Mouse (Mus musculus) heart, embryonic 12.5 days (tissue): Measurements from ENCODE around the gene Cadm2. TPM values are rescaled to one million over a fixed set of nuclear protein-coding genes. Genes with fewer than 3 reads are reported as not detected.

Experiments used
- ATAC-seq: fragments of 200-750 bp; cut with Nextera tagmentation; 2 replicates; pipeline ENCODE4 v1.8.0; 2017; ENCODE audit warnings: moderate TSS enrichment, moderate library complexity; ENCODE audit not compliant: insufficient number of reproducible peaks, low FRiP score
- H3K27ac ChIP-seq: fragments of 300-500 bp; sonication (generic); 2 replicates; pipeline ENCODE4 v1.5.1; 2016; ENCODE audit warnings: mild to moderate bottlenecking, moderate library complexity; ENCODE audit not compliant: poor library complexity, severe bottlenecking
- H3K27me3 ChIP-seq: fragments of 300-500 bp; sonication (generic); replicated peaks from 2 replicates; pipeline ENCODE4 v1.6.1; 2016; ENCODE audit warnings: mild to moderate bottlenecking, moderate library complexity
- H3K36me3 ChIP-seq: fragments of 300-500 bp; sonication (generic); 2 replicates; pipeline ENCODE4 v1.6.1; 2016; ENCODE audit warnings: mild to moderate bottlenecking, moderate library complexity
- H3K4me1 ChIP-seq: fragments of 300-500 bp; sonication (generic); replicated peaks from 2 replicates; pipeline ENCODE4 v1.6.1; 2016; ENCODE audit warnings: mild to moderate bottlenecking
- H3K4me2 ChIP-seq: fragments of 300-500 bp; sonication (generic); 2 replicates; pipeline ENCODE4 v1.6.1; 2016; ENCODE audit warnings: mild to moderate bottlenecking, moderate library complexity
- H3K4me3 ChIP-seq: fragments of 300-500 bp; sonication (generic); 2 replicates; pipeline ENCODE4 v1.5.1; 2016; ENCODE audit warnings: mild to moderate bottlenecking
- H3K9ac ChIP-seq: fragments of 300-500 bp; sonication (generic); 2 replicates; pipeline ENCODE4 v1.6.1; 2016; ENCODE audit warnings: mild to moderate bottlenecking, moderate library complexity
- H3K9me3 ChIP-seq: fragments of 300-500 bp; sonication (generic); replicated peaks from 2 replicates; pipeline ENCODE4 v1.6.1; 2016; ENCODE audit warnings: mild to moderate bottlenecking, moderate library complexity
- WGBS: fragments of 180-500 bp; shearing (Covaris S2); methylation state at CpG from one replicate; pipeline ENCODE4 v1.1.7; 2016; 5-methylcytosine and 5-hydroxymethylcytosine counted together
- polyA plus RNA-seq: library from polyadenylated mRNA; unstranded; fragments of >200 nt; fragmentation: Nextera tagmentation; extraction: Ambion mirVana; gene quantifications from 2 replicates; pipeline ENCODE4 v1.2.1, GENCODE M21; 2016

The Cadm2 gene
- polyA plus RNA-seq, 1 experiment from 2014 or later, result 0.26 TPM

GRCm38 (mm10) chr16:66851047-66851446 is 769.7 kb downstream of the Cadm2 start:
- no peak overlapping the region for H3K4me2 ChIP-seq
- no peak overlapping the region for H3K9ac ChIP-seq
- ATAC-seq, result no peak
- H3K27ac ChIP-seq, result no peak overlapping the region
- H3K4me3 ChIP-seq, result no peak overlapping the region
- WGBS, result 78% methylated on average over 3 of the region's 3 CpGs
- H3K9me3 ChIP-seq, result no peaks in the 10 kb centered on the region
- H3K27me3 ChIP-seq, result no peaks in the 10 kb centered on the region
- H3K4me1 ChIP-seq, result no peaks in the 10 kb centered on the region
- no peaks in the 10 kb centered on the region for H3K36me3 ChIP-seq

- Histone ChIP-seq H3K4me1 (no peaks in the 10 kb centered on the region), H3K4me3 (no peak overlapping the region), H3K9me3 (no peaks in the 10 kb centered on the region), H3K36me3 (no peaks in the 10 kb centered on the region), H3K27me3 (no peaks in the 10 kb centered on the region), H3K4me2 (no peak overlapping the region), H3K27ac (no peak overlapping the region), H3K9ac (no peak overlapping the region)
- 78% methylated on average over 3 of the region's 3 CpGs for WGBS
- no peak for ATAC-seq
These were observed 795.8 kb downstream of the Cadm2 start for GRCm38 (mm10) chr16:66824866-66825265.

- no peaks in the 10 kb centered on the region for H3K27me3 ChIP-seq
- no peak for ATAC-seq
- H3K9me3 ChIP-seq, result no peaks in the 10 kb centered on the region
- H3K4me3 ChIP-seq, result no peak overlapping the region
- H3K4me1 ChIP-seq, result no peaks in the 10 kb centered on the region
- H3K4me2 ChIP-seq, result no peak overlapping the region
- no peak overlapping the region for H3K27ac ChIP-seq
- H3K9ac ChIP-seq, result no peak overlapping the region
- no peaks in the 10 kb centered on the region for H3K36me3 ChIP-seq
These were observed 809.2 kb downstream of the Cadm2 start for GRCm38 (mm10) chr16:66811495-66811894.

- Histone ChIP-seq H3K9me3 (no peaks in the 10 kb centered on the region), H3K9ac (no peak overlapping the region), H3K4me2 (no peak overlapping the region), H3K4me3 (no peak overlapping the region), H3K27ac (no peak overlapping the region), H3K36me3 (no peaks in the 10 kb centered on the region), H3K4me1 (0 out of 2 replicates have a peak, but pooled peaks cover 4% of the 10 kb centered on the region), H3K27me3 (no peaks in the 10 kb centered on the region)
- no peak for ATAC-seq
- WGBS, result 58% methylated on average over 3 of the region's 3 CpGs
These were observed 822.5 kb downstream of the Cadm2 start for GRCm38 (mm10) chr16:66798204-66798603.

- H3K36me3 ChIP-seq, result no peaks in the 10 kb centered on the region
- H3K9me3 ChIP-seq, result no peaks in the 10 kb centered on the region
- no peak overlapping the region for H3K4me3 ChIP-seq
- H3K4me1 ChIP-seq, result 0 out of 2 replicates have a peak, but pooled peaks cover 4% of the 10 kb centered on the region
- WGBS, result 79% methylated on average over 3 of the region's 3 CpGs
- ATAC-seq, result no peak
- no peak overlapping the region for H3K27ac ChIP-seq
- H3K9ac ChIP-seq, result no peak overlapping the region
- no peak overlapping the region for H3K4me2 ChIP-seq
- H3K27me3 ChIP-seq, result no peaks in the 10 kb centered on the region
These were observed 827.6 kb downstream of the Cadm2 start for GRCm38 (mm10) chr16:66793067-66793466.

GRCm38 (mm10) chr16:66771883-66772282 is 848.8 kb downstream of the Cadm2 start:
- Histone ChIP-seq H3K27ac (no peak overlapping the region), H3K4me1 (no peaks in the 10 kb centered on the region), H3K36me3 (no peaks in the 10 kb centered on the region), H3K9me3 (no peaks in the 10 kb centered on the region), H3K9ac (no peak overlapping the region), H3K4me2 (no peak overlapping the region), H3K4me3 (no peak overlapping the region), H3K27me3 (no peaks in the 10 kb centered on the region)
- no peak for ATAC-seq
- 64% methylated on average over 4 of the region's 4 CpGs for WGBS

- no peaks in the 10 kb centered on the region for H3K36me3 ChIP-seq
- no peak overlapping the region for H3K4me2 ChIP-seq
- H3K9ac ChIP-seq, result no peak overlapping the region
- no peak overlapping the region for H3K4me3 ChIP-seq
- 87% methylated on average over 4 of the region's 4 CpGs for WGBS
- no peaks in the 10 kb centered on the region for H3K4me1 ChIP-seq
- no peaks in the 10 kb centered on the region for H3K9me3 ChIP-seq
- ATAC-seq, result no peak
- H3K27ac ChIP-seq, result no peak overlapping the region
- H3K27me3 ChIP-seq, result no peaks in the 10 kb centered on the region
These were observed 851.2 kb downstream of the Cadm2 start for GRCm38 (mm10) chr16:66769545-66769944.

GRCm38 (mm10) chr16:66768684-66769389 is 851.9 kb downstream of the Cadm2 start:
- no peaks in the 10 kb centered on the region for H3K9me3 ChIP-seq
- H3K27ac ChIP-seq, result no peak overlapping the region
- no peak overlapping the region for H3K4me2 ChIP-seq
- no peak for ATAC-seq
- no peaks in the 10 kb centered on the region for H3K4me1 ChIP-seq
- no peaks in the 10 kb centered on the region for H3K27me3 ChIP-seq
- H3K36me3 ChIP-seq, result no peaks in the 10 kb centered on the region
- no peak overlapping the region for H3K4me3 ChIP-seq
- 79% methylated on average over 4 of the region's 4 CpGs for WGBS
- no peak overlapping the region for H3K9ac ChIP-seq

GRCm38 (mm10) chr16:66761546-66762473 is 858.9 kb downstream of the Cadm2 start:
- H3K9ac ChIP-seq, result no peak overlapping the region
- H3K4me3 ChIP-seq, result no peak overlapping the region
- no peak overlapping the region for H3K27ac ChIP-seq
- no peak overlapping the region for H3K4me2 ChIP-seq
- H3K36me3 ChIP-seq, result no peaks in the 10 kb centered on the region
- no peaks in the 10 kb centered on the region for H3K4me1 ChIP-seq
- no peaks in the 10 kb centered on the region for H3K9me3 ChIP-seq
- no peak for ATAC-seq
- no peaks in the 10 kb centered on the region for H3K27me3 ChIP-seq

GRCm38 (mm10) chr16:66748533-66748932 is 872.2 kb downstream of the Cadm2 start:
- Histone ChIP-seq H3K4me1 (no peaks in the 10 kb centered on the region), H3K36me3 (no peaks in the 10 kb centered on the region), H3K9ac (no peak overlapping the region), H3K9me3 (no peaks in the 10 kb centered on the region), H3K4me3 (no peak overlapping the region), H3K27ac (no peak overlapping the region), H3K4me2 (no peak overlapping the region), H3K27me3 (no peaks in the 10 kb centered on the region)
- ATAC-seq, result no peak
- WGBS, result 77% methylated on average over 2 of the region's 2 CpGs

- Histone ChIP-seq H3K9ac (no peak overlapping the region), H3K4me3 (no peak overlapping the region), H3K27ac (no peak overlapping the region), H3K36me3 (no peaks in the 10 kb centered on the region), H3K4me1 (no peaks in the 10 kb centered on the region), H3K4me2 (no peak overlapping the region), H3K27me3 (no peaks in the 10 kb centered on the region), H3K9me3 (no peaks in the 10 kb centered on the region)
- WGBS, result 39% methylated on average over 3 of the region's 3 CpGs
- ATAC-seq, result no peak
These were observed 889.5 kb downstream of the Cadm2 start for GRCm38 (mm10) chr16:66731212-66731611.
